ENCODE assay signal across 12 mouse cellular contexts in the genomic region with DNA sequence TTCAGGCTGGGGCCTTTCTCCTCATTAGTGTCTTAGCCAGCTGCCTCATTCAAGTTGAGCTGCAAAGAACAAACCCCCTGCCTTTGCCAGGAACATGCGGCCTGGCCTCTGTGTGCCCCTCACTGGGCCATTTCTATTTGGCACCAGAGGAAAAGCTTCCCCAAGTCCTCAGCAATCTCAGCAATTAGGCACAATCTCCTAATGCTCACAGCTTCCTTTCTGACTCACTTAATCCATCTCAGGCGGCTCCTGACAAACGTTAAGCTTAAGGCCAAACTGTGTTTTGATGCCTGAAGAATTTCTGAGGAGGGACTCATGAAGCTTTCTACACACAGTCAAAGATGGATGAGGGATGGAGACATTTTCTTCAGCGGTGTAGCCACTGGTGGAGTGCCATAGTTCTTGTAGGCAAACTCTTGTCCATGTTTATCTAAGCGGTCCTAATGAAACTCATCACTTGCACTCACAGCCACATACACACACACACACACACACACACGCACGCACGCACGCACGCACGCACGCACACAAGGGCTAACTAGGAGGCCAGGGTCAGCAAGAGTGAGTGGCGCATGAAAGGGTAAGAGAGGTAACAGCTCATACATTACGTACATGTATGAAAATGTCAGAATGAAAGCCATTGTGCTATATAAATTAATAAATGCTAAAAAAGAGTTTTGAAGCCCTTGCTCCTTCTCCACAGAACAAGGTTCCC.
A peak's percentile ranks its signal among the peaks of the same experiment; 100 is the strongest.
DNase-seq lines count a peak whose midpoint lies in the region; ATAC-seq and TF ChIP-seq lines count a peak whose summit lies in the region.
"Had no signal": no experiment of that assay in that cellular context is flagged by ENCODE, and none has a peak within 500 bp of the region (broad histone marks: within the 10 kb centered on the region; RNA-seq: fewer than 3 reads in every experiment).

No protein-coding gene starts in this region.

- peak; percentile 12 for DNase-seq in cerebellum, adult 11-12 months
- DNase-seq in cerebellum, postnatal 25 days, result no peak
- DNase-seq in lung, postnatal 0 days (ENCODE audit: low spot score), result peak; percentile 37
- no peak for DNase-seq in lung, adult 2 months
- peak; percentile 31 to 57 for DNase-seq in layer of hippocampus, postnatal 36 days
- DNase-seq in right cerebral cortex, postnatal 25 days, result peak; percentile 22
- no peak for DNase-seq in adrenal gland, adult 8-10 months
- no peak for DNase-seq in testis, postnatal 14 days (ENCODE audit: low spot score)
- DNase-seq: heart, postnatal 4 days; kidney, adult 8-10 months had no signal

- H3K4me3 ChIP-seq in lung, postnatal 0 days (ENCODE audit: low read depth, low read length), result no peak overlapping the region
- H3K4me3 ChIP-seq in lung, adult 2 months (replicated peaks; ENCODE audit: extremely low read depth, low read depth, low read length), result no peak overlapping the region
- H3K4me3 ChIP-seq: limb, embryonic 13.5 days; megakaryocyte, embryonic 14.5 days had no signal

- no peaks in the 10 kb centered on the region for H3K27me3 ChIP-seq in lung, postnatal 0 days (replicated peaks; ENCODE audit: insufficient read depth, low read length)
- H3K27me3 ChIP-seq: limb, embryonic 13.5 days had no signal

- peak; percentile 55 for ATAC-seq in lung, postnatal 0 days

- no peak overlapping the region for H3K9ac ChIP-seq in lung, postnatal 0 days (replicated peaks; ENCODE audit: low read depth)
- H3K9ac ChIP-seq: limb, embryonic 13.5 days had no signal

- TF ChIP-seq CTCF in lung, postnatal 0 days (IDR thresholded peaks at IDR 0.05), result no peak
- TF ChIP-seq CTCF in lung, adult 2 months (IDR thresholded peaks at IDR 0.05; ENCODE audit: insufficient read depth, low read length), result no peak

- no peak overlapping the region for H3K27ac ChIP-seq in lung, postnatal 0 days (ENCODE audit: low read length)
- H3K27ac ChIP-seq: limb, embryonic 13.5 days had no signal

- no peaks in the 10 kb centered on the region for H3K4me1 ChIP-seq in lung, postnatal 0 days (ENCODE audit: insufficient read depth, low read depth, low read length)
- H3K4me1 ChIP-seq in lung, adult 2 months (ENCODE audit: control insufficient read depth, insufficient read depth, low read length), result no peaks in the 10 kb centered on the region
- H3K4me1 ChIP-seq: limb, embryonic 13.5 days had no signal

- no peaks in the 10 kb centered on the region for H3K36me3 ChIP-seq in lung, postnatal 0 days (ENCODE audit: insufficient read depth, low read length)
- H3K36me3 ChIP-seq: limb, embryonic 13.5 days had no signal

- no peak for TF ChIP-seq EP300 in lung, postnatal 0 days (IDR thresholded peaks at IDR 0.05)

- H3K9me3 ChIP-seq in lung, postnatal 0 days (ENCODE audit: low read length), result no peaks in the 10 kb centered on the region
- H3K9me3 ChIP-seq: limb, embryonic 13.5 days had no signal

- no peak for TF ChIP-seq POLR2A in lung, adult 2 months (IDR thresholded peaks at IDR 0.05; ENCODE audit: borderline replicate concordance, extremely low read depth, low read depth, low read length)

- H3K4me2 ChIP-seq in lung, postnatal 0 days (replicated peaks; ENCODE audit: low read depth, low read length), result no peak overlapping the region
- H3K4me2 ChIP-seq: limb, embryonic 13.5 days had no signal

- 62% methylated on average over 14 of the region's 14 CpGs for WGBS in lung, postnatal 0 days
- 66% methylated on average over 14 of the region's 14 CpGs for WGBS in lung, adult 2 months

Comparison
In these comparisons a context has a peak if more than half of its experiments do, and no peak if none do; other contexts are left out.
1. DNase-seq: peak in cerebellum, adult 11-12 months (single experiment), lung, postnatal 0 days (single experiment), layer of hippocampus, postnatal 36 days (2 of 2) and right cerebral cortex, postnatal 25 days (single experiment); none in cerebellum, postnatal 25 days (0 of 2), lung, adult 2 months (single experiment), adrenal gland, adult 8-10 months (single experiment) and testis, postnatal 14 days (single experiment).